Mouse (Mus musculus): ENCODE measurements around the gene Ube2q1. TPM values are rescaled to one million over a fixed set of nuclear protein-coding genes. Genes with fewer than 3 reads are reported as not detected.

Gene Ube2q1
- total and polyA plus RNA-seq, 3 experiments: 14.6 to 25.5 (median 24.0) TPM

GRCm38 (mm10) chr3:89738509-89738908 is 34.9 kb upstream of the Ube2q1 start:
- 89% methylated on average over 6 of the region's 6 CpGs for WGBS
- H3K36me3 ChIP-seq (ENCODE audit: control insufficient read depth, insufficient read depth, low read length): peaks cover 3% of the 10 kb centered on the region; the same call in 1 of the 2 replicates

GRCm38 (mm10) chr3:89752307-89752706 is 21.1 kb upstream of the Ube2q1 start:
- Histone ChIP-seq H3K9ac (ENCODE audit: low read depth, low read length) (no peak overlapping the region), H3K27me3 (ENCODE audit: control insufficient read depth, insufficient read depth, low read length) (no peaks in the 10 kb centered on the region), H3K4me3 (no peak overlapping the region), H3K36me3 (ENCODE audit: control insufficient read depth, insufficient read depth, low read length) (no peaks in the 10 kb centered on the region), H3K79me2 (replicated peaks; ENCODE audit: control insufficient read depth, insufficient read depth, low read length) (no peaks in the 10 kb centered on the region), H3K27ac (no peak overlapping the region), H3K4me1 (ENCODE audit: control insufficient read depth, insufficient read depth, low read length) (no peaks in the 10 kb centered on the region)
- TF ChIP-seq EP300 (IDR thresholded peaks at IDR 0.05; ENCODE audit: insufficient read depth, low read depth, low read length) (no peak), POLR2A (IDR thresholded peaks at IDR 0.05; ENCODE audit: insufficient read depth, low read depth, low read length) (no peak), CTCF (IDR thresholded peaks at IDR 0.05) (no peak)
- 22% methylated on average over 1 of the region's 1 CpGs for WGBS
- no peak for DNase-seq
- intact Hi-C loops (cut with DNase I): no loop called here

More at GRCm38 (mm10) chr3:89738509-89738908, 34.9 kb upstream of the Ube2q1 start:
- H3K27me3 ChIP-seq (ENCODE audit: control insufficient read depth, insufficient read depth, low read length): no peaks in the 10 kb centered on the region
- no peaks in the 10 kb centered on the region for H3K4me1 ChIP-seq (ENCODE audit: control insufficient read depth, insufficient read depth, low read length)
- no peak overlapping the region for H3K4me3 ChIP-seq
- DNase-seq: no peak
- intact Hi-C loops (cut with DNase I): no loop called here
- H3K79me2 ChIP-seq (replicated peaks; ENCODE audit: control insufficient read depth, insufficient read depth, low read length): no peaks in the 10 kb centered on the region; the same call in none of the 2 replicates
- no peak overlapping the region for H3K9ac ChIP-seq (ENCODE audit: low read depth, low read length)
- H3K27ac ChIP-seq: no peak overlapping the region
- TF ChIP-seq POLR2A (IDR thresholded peaks at IDR 0.05; ENCODE audit: insufficient read depth, low read depth, low read length): no peak
- TF ChIP-seq EP300 (IDR thresholded peaks at IDR 0.05; ENCODE audit: insufficient read depth, low read depth, low read length): no peak
- TF ChIP-seq CTCF (IDR thresholded peaks at IDR 0.05): no peak

DNA sequence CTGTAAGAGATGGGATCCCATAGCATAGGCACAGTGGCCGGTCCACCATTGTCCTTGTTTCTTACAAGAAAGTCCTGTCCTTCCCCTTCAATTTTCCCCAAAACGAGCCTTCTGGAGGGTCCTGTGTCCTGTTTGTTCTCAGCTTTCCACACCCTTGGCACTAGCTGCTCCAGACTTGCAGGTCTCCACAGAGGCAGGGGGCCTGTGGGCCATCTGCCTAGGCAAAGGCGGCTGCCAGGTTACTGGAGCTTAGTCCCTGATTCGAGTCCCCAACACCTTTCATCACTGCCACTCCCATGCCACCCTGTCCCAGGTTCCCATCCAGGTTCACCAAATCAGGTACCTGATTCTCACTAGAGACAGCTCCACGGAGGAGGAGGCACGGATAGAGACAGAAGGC is 18.1 kb upstream of the Ube2q1 start:
- 49% methylated on average over 6 of the region's 6 CpGs for WGBS
- TF ChIP-seq EP300 (IDR thresholded peaks at IDR 0.05; ENCODE audit: insufficient read depth, low read depth, low read length) (no peak), POLR2A (IDR thresholded peaks at IDR 0.05; ENCODE audit: insufficient read depth, low read depth, low read length) (no peak), CTCF (IDR thresholded peaks at IDR 0.05) (no peak)
- intact Hi-C loops (cut with DNase I): no loop called here
- no peak overlapping the region for H3K9ac ChIP-seq (ENCODE audit: low read depth, low read length)
- H3K79me2 ChIP-seq (replicated peaks; ENCODE audit: control insufficient read depth, insufficient read depth, low read length): no peaks in the 10 kb centered on the region
- H3K27me3 ChIP-seq (ENCODE audit: control insufficient read depth, insufficient read depth, low read length): no peaks in the 10 kb centered on the region
- no peaks in the 10 kb centered on the region for H3K36me3 ChIP-seq (ENCODE audit: control insufficient read depth, insufficient read depth, low read length)
- H3K4me1 ChIP-seq (ENCODE audit: control insufficient read depth, insufficient read depth, low read length): no peaks in the 10 kb centered on the region
- DNase-seq: no peak
- no peak overlapping the region for H3K4me3 ChIP-seq
- no peak overlapping the region for H3K27ac ChIP-seq

GRCm38 (mm10) chr3:89757851-89758250 is 15.6 kb upstream of the Ube2q1 start:
- no peak overlapping the region for H3K27ac ChIP-seq
- no peaks in the 10 kb centered on the region for H3K27me3 ChIP-seq (ENCODE audit: control insufficient read depth, insufficient read depth, low read length)
- no peak overlapping the region for H3K4me3 ChIP-seq
- WGBS: 56% methylated on average over 2 of the region's 2 CpGs
- intact Hi-C loops (cut with DNase I): no loop called here
- no peak for DNase-seq
- H3K36me3 ChIP-seq (ENCODE audit: control insufficient read depth, insufficient read depth, low read length): no peaks in the 10 kb centered on the region
- H3K4me1 ChIP-seq (ENCODE audit: control insufficient read depth, insufficient read depth, low read length): no peaks in the 10 kb centered on the region
- no peak overlapping the region for H3K9ac ChIP-seq (ENCODE audit: low read depth, low read length)
- no peak for TF ChIP-seq CTCF (IDR thresholded peaks at IDR 0.05)
- TF ChIP-seq POLR2A (IDR thresholded peaks at IDR 0.05; ENCODE audit: insufficient read depth, low read depth, low read length): no peak
- TF ChIP-seq EP300 (IDR thresholded peaks at IDR 0.05; ENCODE audit: insufficient read depth, low read depth, low read length): no peak
- no peaks in the 10 kb centered on the region for H3K79me2 ChIP-seq (replicated peaks; ENCODE audit: control insufficient read depth, insufficient read depth, low read length)

- no peak for DNase-seq
- Histone ChIP-seq H3K36me3 (ENCODE audit: control insufficient read depth, insufficient read depth, low read length) (no peaks in the 10 kb centered on the region), H3K9ac (ENCODE audit: low read depth, low read length) (no peak overlapping the region), H3K79me2 (replicated peaks; ENCODE audit: control insufficient read depth, insufficient read depth, low read length) (no peaks in the 10 kb centered on the region), H3K27ac (no peak overlapping the region), H3K4me3 (no peak overlapping the region), H3K27me3 (ENCODE audit: control insufficient read depth, insufficient read depth, low read length) (no peaks in the 10 kb centered on the region), H3K4me1 (ENCODE audit: control insufficient read depth, insufficient read depth, low read length) (no peaks in the 10 kb centered on the region)
- WGBS: 64% methylated on average over 3 of the region's 3 CpGs
- intact Hi-C loops (cut with DNase I): no loop called here
- TF ChIP-seq EP300 (IDR thresholded peaks at IDR 0.05; ENCODE audit: insufficient read depth, low read depth, low read length) (no peak), POLR2A (IDR thresholded peaks at IDR 0.05; ENCODE audit: insufficient read depth, low read depth, low read length) (no peak), CTCF (IDR thresholded peaks at IDR 0.05) (no peak)
Observed at GRCm38 (mm10) chr3:89759786-89760185, 13.6 kb upstream of the Ube2q1 start.

DNA sequence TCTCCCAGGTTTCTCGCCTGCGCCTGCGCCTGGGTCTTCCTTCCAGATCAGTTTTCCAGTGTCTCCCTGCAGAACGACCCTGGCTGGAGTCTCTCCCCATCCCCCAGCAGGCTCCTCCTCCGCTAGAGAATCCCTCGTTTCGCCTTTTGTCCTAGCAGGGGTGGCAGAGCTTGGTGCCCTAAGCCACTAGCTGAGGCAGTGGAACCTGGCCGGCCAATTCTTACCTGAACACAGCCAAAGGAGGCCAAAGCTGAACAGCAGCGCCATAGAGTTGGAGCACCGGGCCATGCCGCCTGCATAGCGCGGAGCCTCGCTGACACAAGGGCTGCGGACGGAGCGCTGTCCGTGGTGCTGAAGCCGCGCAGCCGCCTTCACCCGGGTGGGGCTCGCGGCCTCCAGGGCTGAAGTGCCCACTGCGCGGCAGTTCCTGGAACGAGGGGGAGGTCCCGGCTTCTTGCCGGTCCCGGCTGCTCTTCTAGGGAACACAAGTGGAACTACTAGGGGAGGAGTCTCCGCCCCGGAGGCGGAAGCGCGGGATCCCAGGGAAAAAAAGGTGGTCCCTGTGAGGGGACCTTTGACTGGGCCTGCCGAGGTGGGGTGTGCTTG is 9.2 kb upstream of the Ube2q1 start, which contains the start of gene Chrnb2:
Gene Chrnb2 (minus strand): TSS at position 514 of the 606 bp plus-strand sequence.
- Histone ChIP-seq H3K4me1 (ENCODE audit: control insufficient read depth, insufficient read depth, low read length) (no peaks in the 10 kb centered on the region), H3K27ac (no peak within 1 kb of the TSS), H3K36me3 (ENCODE audit: control insufficient read depth, insufficient read depth, low read length) (no peaks in the 10 kb centered on the region), H3K4me3 (no peak within 1 kb of the TSS), H3K9ac (ENCODE audit: low read depth, low read length) (no peak within 1 kb of the TSS), H3K27me3 (ENCODE audit: control insufficient read depth, insufficient read depth, low read length) (no peaks in the 10 kb centered on the region), H3K79me2 (replicated peaks; ENCODE audit: control insufficient read depth, insufficient read depth, low read length) (no peaks in the 10 kb centered on the region)
- intact Hi-C loops (cut with DNase I): loop anchor here (2.0 kb wide), 1 partner anchor 33 kb away; no protein-coding TSS in a partner anchor
- TF ChIP-seq EP300 (IDR thresholded peaks at IDR 0.05; ENCODE audit: insufficient read depth, low read depth, low read length) (no peak), POLR2A (IDR thresholded peaks at IDR 0.05; ENCODE audit: insufficient read depth, low read depth, low read length) (no peak), CTCF (IDR thresholded peaks at IDR 0.05) (no peak)
- DNase-seq: peak; percentile 69 to 83
- 1% methylated on average over 36 of the region's 36 CpGs for WGBS
